Mouse (Mus musculus) naive thymus-derived CD4-positive, alpha-beta T cell, adult 2 months (primary cell): Measurements from ENCODE around the gene Gm5773.
"Not testable (repeated sequence)": the region's sequence is repeated elsewhere in the genome, so short reads cannot be mapped to it uniquely, and the experiment has no call there.

Source experiments
- DNase-seq: peaks from one replicate; pipeline ENCODE4 v3.0.0-alpha.2; 2011; ENCODE audit warnings: low read depth

Gene Gm5773

DNA sequence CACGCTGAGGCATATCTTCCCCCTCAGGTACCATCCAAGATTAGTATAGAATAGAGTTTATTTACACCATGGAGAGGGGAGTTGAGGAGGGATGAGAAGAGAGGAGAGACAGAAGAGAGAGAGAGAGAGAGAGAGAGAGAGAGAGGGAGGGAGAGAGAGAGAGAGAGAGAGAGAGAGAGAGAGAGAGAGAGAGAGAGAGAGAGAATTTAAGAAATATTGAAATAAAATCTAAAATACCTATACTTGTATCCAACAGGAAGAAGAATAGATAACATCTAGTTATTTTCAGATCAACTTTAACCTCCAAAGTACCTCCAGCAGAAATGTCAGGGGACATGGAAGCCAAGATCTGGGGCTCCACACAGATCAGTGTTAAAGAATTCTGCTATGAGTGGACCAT is at the start of gene Gm5773:
Gm5773 (plus strand) TSS at position 301 of the 400 bp plus-strand sequence.
- DNase-seq = not testable (repeated sequence)

DNA sequence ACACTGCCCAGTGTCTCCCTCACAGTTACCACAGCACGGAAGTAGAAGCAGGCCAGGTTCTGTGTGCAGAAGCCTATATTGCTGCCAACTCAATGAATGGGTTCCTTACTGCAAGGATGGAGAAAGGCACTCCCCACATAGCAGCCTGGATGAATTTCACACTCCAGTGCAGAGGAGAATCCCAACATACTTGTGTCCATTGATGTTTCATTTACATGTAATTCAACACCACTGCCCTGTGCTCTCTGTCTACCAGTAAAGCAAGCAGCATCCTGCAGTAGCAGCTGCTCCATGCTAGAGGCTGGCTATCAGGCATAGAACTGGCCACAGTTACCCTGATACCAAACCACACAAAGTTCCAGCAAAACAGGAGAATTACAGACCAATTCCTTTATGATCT is 27.3 kb upstream of the Gm5773 start:
- DNase-seq = not testable (repeated sequence)

DNA sequence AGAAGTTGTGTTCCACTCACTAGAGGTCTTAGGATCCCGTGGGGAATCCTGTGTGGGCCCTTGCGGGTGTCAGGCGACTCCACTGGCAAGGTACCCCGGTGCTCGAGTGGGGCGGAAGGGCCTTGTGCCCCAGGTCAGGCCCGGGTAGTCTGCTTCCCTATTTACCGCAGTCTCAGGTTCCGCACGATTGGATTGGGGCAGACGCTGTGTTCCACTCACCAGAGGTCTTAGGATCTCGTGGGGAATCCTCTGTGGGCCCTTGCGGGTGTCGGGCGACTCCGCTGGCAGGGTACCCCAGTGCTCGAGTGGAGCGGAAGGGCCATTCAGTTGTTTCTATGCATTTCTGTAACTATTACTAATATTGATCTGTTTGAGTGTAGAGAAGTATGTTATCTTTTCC is 18.8 kb upstream of the Gm5773 start:
- DNase-seq = not testable (repeated sequence)

DNA sequence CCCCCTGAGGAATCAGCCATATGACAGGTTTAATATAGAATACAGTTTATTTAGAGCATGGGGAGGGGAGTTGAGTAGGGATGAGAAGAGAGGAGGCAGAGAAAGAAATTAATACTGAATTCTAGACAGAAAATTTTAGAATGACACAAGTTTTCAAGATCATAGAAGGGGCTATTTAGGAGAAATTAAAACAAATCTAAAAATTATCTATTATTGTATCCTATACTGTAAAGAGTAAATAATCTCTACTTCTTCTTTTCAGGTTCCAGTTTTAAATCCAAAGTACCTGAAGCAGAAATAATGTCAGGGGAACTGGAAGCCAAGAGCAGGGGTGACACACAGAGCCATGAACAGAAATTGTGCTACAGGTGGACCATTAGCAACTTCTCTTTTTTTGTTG is 23.3 kb downstream of the Gm5773 start, which contains the start of gene Tdpoz4:
Tdpoz4 (plus strand) TSS at position 301 of the 400 bp plus-strand sequence.
- not testable (repeated sequence) for DNase-seq

DNA sequence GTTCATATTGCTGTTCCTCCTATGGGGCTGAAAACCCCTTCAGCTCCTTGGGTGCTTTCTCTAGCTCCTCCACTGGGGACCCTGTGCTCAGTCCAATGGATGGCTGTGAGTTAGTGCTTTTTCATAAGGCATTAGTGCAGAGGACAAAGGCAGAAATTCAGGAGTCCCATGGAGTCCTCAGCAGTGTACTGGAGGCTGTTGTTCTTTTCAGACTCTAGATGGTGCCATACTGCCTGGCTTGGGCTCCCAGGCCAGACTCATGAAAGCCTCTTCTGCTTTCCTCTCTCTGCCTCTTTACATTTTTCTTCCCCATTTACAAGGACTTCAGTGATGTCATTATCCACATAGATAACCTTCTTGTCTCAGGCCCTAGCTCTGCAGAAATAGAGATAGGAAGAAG is 40.5 kb downstream of the Gm5773 start:
- DNase-seq = not testable (repeated sequence)
